Mouse (Mus musculus) kidney, postnatal 14 days (tissue): ENCODE data around the gene Ate1.
"Not testable (repeated sequence)": the region's sequence is repeated elsewhere in the genome, so short reads cannot be mapped to it uniquely, and the experiment has no call there.

ENCODE experiments used
- DNase-seq: peaks from one replicate; pipeline ENCODE4 v3.0.0; 2022; ENCODE audit warnings: mixed read lengths

Gene Ate1

GRCm38 (mm10) chr7:130520049-130520425 lies at the start of gene Ate1:
Ate1 (minus strand) TSS chr7:130520369.
- no peak for DNase-seq

GRCm38 (mm10) chr7:130568783-130569436 lies 48.7 kb upstream of the Ate1 start:
- no peak for DNase-seq

DNA sequence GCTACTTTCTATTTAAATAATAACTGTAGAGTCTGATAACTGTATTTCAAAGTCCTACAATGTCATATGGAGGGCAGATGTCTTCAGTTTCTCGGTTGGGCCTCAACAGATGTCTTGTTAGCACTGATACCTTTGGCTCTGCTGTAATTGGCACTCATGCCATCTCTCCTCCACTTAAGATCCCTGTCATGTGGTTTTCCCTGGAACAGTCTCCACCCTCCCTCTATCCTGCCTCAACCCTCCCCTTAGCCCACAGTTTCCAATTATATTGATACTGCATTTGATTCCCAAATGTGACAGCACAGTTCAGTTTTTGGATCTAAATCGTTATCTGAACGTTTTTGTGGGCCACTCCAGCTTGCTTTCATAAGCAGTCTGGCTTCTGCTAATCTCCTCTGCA lies 44.4 kb upstream of the Ate1 start:
- no peak for DNase-seq

- no peak for DNase-seq
Observed at GRCm38 (mm10) chr7:130563880-130564279, 43.7 kb upstream of the Ate1 start.

DNA sequence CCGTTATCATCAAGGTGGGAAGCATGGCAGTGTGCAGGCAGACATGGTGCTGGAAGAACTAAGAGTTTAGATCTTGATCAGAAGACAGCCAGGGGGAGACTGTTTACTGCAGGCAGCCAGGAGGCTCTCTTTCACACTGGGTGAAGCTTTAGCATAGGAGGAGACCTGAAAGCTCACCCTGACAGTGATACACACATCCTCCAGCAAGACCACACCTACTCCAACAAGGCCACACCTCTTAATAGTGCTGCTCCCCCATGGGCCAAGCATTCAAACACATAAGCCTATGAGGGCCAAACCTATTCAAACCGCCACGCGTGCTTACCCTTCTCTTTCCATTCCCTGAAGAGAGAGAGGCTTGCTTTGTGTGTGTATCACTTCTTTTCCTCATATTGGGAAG lies 43.1 kb upstream of the Ate1 start:
- DNase-seq: no peak

DNA sequence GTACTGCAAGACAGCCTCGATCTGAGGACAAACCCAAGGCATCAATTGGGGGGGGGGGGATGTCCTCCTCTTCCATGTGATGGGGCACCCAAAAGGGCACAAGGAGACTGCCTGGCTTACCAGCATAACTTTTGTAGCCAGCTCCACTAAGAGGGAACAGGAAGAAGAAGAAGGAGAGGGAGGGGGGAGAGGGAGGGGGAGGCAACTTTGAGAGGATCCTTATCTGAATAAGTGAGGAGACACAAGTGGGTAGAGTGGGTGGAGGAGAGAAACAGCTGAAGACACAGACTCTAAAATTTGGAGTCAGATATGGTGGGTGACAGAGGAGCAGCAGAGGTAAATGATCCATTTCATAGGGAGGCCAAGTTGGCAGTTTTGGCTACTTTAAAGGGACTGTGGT lies 40.8 kb upstream of the Ate1 start:
- DNase-seq: no peak

DNA sequence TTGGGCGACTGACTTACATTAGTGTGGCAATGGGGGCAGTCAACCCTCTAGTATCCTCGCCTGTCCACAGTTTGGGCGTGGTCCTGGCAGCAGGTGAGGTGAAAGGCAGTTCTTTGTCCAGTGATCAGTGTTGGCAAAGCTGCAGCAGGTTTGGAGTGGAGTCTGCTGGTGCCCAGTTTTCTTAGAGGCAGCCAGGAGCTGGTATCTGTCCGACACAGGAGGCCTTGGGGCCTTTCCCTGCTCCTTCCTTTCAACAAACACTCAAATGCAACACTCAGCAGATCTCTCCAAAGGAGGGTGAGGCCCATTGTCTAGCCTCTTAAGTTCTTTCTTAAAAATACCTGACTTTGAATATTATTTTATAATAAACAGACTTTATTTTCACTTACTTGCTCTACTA lies 38.4 kb upstream of the Ate1 start:
- no peak for DNase-seq

DNA sequence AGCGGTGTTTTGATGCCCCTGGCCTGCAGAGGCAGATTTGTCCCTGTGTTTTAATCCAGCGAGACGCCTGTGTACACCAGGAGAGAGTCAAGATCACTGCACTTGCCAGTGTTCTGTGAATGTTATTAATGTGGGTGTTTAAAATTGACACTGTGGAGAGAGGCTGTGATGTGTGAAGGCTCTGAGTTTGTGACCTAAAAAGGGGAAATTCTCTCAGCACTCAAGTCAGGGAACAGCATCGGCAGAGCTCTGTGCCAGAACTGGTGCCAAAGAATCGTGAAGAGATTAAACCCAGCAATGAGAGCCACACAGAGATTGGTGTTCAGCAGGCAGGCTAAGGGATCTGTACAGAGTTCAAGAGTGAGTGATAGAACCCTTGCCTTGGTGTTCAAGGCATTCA lies 35.4 kb upstream of the Ate1 start:
- DNase-seq: no peak

- no peak for DNase-seq
Observed at GRCm38 (mm10) chr7:130553321-130553720, 33.2 kb upstream of the Ate1 start.

DNA sequence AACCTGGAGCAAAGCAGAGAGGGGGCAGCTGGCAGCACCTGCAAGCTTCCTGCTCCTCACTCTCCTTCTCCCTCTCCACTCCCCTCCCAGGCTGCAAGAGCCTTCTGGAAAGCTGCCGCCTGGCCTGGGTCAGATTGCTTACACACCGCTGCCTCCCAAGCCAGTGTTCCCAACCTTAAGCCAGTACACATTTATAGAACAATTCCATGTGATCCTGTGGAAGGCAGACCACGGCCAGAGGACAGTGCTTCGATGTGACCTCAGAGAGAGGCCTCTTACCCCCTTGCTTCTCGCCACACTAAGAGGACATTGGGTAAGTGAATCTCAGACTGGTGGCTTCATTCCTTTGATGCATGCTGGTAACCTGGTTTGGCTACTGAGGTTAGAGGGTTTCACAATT lies 32.6 kb upstream of the Ate1 start:
- DNase-seq: peak; percentile 19

DNA sequence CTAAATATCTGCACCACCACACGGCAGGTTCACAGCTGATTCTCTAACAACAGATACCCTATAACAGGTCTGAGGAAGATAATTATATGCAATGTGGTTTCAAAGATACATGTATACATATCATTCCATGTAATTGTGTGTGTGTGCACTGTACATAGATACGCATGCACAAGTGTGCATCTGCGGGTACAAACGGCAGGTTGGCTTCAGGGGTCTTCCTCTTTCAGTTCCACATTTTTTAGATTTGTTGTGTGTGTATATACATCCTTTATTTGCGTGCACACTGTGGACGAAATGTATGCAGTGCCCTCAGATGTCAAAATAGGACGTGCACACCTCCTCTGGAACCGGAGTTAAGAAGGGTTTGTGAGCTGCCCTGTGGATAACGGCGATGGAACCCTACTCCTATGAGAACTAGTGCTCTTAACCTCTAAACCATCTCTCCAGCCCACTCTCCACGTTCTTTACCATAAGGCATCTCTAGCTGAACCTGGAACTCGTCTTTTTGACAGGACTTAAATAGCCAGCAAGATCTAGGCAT lies 27.5 kb upstream of the Ate1 start:
- no peak for DNase-seq

DNA sequence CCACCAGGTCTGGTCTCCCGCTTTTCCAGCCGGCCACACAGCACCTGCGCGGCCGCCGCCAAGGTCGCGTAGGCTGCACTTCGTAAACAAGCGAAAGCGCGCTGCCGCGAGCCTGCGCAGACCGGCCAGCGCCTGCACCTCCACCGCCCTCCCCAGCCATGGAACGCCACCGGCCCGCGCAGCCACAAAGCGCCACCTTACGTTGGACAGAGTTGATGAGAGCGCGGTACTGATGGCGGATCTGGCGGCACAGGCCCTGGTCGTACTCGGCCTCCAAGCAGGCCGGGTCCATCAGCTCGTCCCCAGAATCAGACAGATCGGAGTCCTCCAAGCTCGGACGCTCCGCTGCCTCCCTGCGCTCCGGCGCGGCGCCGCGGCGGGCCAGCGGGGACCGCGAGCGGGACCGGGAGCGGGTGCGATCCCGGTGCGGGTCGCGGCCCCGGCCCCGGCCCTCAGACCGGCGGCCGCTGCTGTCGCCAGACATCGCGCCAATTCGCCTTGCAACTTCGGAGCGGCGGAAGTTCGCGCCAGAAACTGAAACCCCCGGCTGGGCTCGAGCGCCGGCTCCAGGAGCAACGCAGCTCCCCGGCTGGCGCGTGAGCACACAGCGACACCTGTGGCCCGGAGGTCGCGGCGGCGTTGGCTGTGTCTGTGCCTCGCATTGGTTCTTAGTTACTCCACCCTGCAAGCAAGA lies 26.8 kb upstream of the Ate1 start:
- peak; percentile 94 for DNase-seq

DNA sequence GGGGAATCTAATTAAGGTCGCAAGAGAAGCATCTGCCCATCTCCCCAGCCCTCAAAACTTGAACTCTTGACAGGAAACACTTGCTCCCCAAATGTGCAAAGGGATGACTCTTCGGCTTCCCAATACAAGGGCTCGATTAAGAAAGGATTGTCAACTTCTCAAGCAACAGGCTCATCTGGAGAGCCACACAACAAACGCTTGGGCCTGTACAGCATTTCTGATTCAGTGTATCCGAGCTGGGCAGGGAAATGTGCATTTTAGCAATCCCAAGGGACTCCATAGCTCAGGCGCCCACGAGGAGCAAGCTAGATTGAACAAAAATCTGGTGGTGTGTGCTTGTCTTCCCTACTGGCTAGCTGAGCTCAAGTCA lies 26.2 kb upstream of the Ate1 start:
- DNase-seq: no peak

GRCm38 (mm10) chr7:130545893-130546292 lies 25.7 kb upstream of the Ate1 start:
- no peak for DNase-seq

GRCm38 (mm10) chr7:130545401-130545800 lies 25.2 kb upstream of the Ate1 start:
- no peak for DNase-seq

- no peak for DNase-seq
Observed at GRCm38 (mm10) chr7:130543181-130543580, 23.0 kb upstream of the Ate1 start.

- DNase-seq: no peak
Observed at GRCm38 (mm10) chr7:130540176-130540575, 20.0 kb upstream of the Ate1 start.

- DNase-seq: no peak
Observed at GRCm38 (mm10) chr7:130537068-130537467, 16.9 kb upstream of the Ate1 start.

GRCm38 (mm10) chr7:130535174-130535573 lies 15.0 kb upstream of the Ate1 start:
- DNase-seq: no peak

DNA sequence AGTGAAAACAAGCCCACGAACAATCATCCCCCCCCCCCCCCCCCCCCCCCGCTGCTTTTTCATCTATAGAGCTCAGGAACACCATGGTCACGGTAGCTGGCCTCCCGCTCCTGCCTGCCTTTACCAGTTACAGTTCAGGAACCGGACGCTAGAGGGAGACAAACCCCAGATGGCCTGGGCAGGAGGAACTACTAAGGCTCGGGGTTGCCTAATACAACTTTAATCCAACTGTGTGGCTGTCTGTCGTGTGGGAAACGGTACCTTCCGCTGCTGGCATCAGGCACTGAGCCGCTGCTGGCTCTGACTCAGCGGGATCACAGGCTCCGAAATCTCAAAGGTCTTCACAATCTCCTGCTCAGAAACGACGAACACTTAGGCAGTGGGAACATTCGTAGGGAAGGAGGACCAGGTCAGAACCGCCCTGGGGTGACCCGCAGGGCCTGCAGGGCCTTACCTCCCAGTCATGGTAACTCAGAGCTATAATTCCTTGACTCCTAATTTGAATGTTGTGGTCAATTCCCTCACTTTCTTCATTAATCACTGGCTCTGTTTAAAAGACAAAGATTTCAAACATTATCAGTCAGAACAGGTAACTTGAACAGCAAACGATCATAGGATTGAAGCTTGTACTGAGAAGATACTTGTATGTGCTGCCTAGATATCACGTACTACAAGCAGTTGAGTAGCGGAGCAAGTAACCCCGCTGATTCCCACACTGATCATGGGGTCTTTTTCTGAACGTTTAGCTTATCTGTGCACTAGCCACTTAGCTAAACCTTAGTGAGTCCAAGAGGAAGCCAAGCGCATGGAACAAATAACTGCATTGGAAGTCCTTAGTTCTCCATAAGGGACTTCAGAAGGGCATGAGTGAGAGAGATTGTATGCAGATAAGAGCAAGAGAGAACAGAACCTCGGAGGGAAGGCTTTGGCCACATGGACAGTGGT lies 13.4 kb upstream of the Ate1 start:
- DNase-seq: peak; percentile 89

DNA sequence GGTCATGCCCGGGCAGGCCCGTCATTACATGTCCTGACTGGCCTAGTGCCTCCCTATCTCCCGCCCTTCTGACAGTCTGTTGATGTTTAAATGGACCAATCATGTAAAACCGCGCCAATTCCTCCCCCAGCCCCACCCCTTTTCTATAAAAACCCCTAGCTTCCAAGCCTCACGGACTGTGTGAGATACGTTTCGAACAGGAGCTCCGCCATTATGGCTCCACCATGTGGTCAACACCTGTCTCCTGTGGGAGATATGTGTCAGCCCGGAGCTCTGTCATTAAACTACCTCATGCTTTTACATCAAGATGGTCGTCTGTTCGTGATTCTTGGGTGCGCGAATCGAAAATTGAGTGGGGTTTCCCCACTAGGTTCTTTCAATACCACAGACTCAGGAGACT lies 11.0 kb upstream of the Ate1 start:
- not testable (repeated sequence) for DNase-seq

DNA sequence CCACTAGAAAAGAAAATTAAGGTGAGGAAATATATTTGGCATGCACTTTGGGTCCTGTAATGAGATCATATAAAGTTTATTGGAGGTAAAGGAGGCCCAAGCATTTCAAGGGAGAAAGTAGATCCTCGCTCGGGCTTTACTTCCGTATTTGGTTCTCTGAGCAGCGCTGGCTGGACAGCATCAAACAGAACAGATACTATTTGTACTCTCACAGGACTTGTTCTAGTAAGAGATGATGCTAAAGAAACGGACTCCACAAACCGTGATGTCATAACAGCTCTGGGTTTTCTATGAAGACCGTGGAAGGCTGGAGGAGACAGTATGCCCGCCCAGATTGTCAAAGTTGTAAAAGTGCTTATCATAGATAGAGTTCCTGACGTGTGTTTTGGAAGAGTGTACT lies 7.1 kb upstream of the Ate1 start:
- DNase-seq: no peak

GRCm38 (mm10) chr7:130523451-130523850 lies 3.3 kb upstream of the Ate1 start:
- no peak for DNase-seq
